ENCODE assay signal across 8 mouse cellular contexts in the genomic region with DNA sequence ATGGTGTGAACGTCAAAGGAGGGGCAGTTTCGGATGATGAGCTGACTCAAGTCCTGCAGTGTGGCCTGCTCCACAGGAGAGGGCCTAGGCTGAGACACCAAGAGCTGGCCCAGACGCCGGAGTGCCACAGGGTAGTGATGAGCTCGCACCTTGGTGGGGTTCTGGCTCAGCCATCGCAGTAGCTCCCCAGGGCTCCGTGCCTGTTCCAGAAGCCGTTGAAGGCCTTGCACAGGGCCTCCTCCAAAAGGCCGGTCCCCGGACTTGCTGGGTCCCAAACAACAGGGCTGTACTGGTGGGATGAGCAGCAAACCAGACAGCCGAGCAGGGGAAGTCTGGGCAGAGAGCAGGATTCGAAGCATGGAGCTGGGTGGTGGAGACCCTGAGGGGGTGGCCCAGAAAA. TPM values are rescaled to one million over a fixed set of nuclear protein-coding genes. Genes with fewer than 3 reads are reported as not detected.
DNase-seq lines count a peak whose midpoint lies in the region; ATAC-seq lines count a peak whose summit lies in the region.

No protein-coding gene starts in this region.

- peak overlapping the region; percentile 89 for H3K4me3 ChIP-seq in hindbrain, embryonic 11.5 days (ENCODE audit: low read depth, low read length)
- peak overlapping the region; percentile 94 for H3K4me3 ChIP-seq in midbrain, embryonic 13.5 days (replicated peaks)

- no peaks in the 10 kb centered on the region for H3K9me3 ChIP-seq in hindbrain, embryonic 11.5 days (ENCODE audit: control insufficient read depth, low read length)
- H3K9me3 ChIP-seq in midbrain, embryonic 13.5 days: no peaks in the 10 kb centered on the region

- no peak for ATAC-seq in hindbrain, embryonic 11.5 days (ENCODE audit: low FRiP score)
- no peak for ATAC-seq in midbrain, embryonic 13.5 days

- no peaks in the 10 kb centered on the region; the same call in 1 of the 2 replicates for H3K36me3 ChIP-seq in hindbrain, embryonic 11.5 days (ENCODE audit: control insufficient read depth, insufficient read depth, low read length)
- H3K36me3 ChIP-seq in midbrain, embryonic 13.5 days: peaks cover 50% of the 10 kb centered on the region

- no peaks in the 10 kb centered on the region; the same call in 1 of the 2 replicates for H3K27me3 ChIP-seq in hindbrain, embryonic 11.5 days (ENCODE audit: control insufficient read depth, insufficient read depth, low read length)
- peaks cover 6% of the 10 kb centered on the region; the same call in 1 of the 2 replicates for H3K27me3 ChIP-seq in midbrain, embryonic 13.5 days

- no peak overlapping the region for H3K27ac ChIP-seq in hindbrain, embryonic 11.5 days (ENCODE audit: low read depth, low read length)
- H3K27ac ChIP-seq in midbrain, embryonic 13.5 days: no peak overlapping the region

- 85% methylated on average over 12 of the region's 12 CpGs for whole genome bisulfite sequencing in hindbrain, embryonic 11.5 days
- 89% methylated on average over 12 of the region's 12 CpGs for WGBS in midbrain, embryonic 13.5 days

- intact Hi-C loops in left cerebral cortex, postnatal 25 days (cut with DNase I): no loop called here
- intact Hi-C loops in left cerebral cortex, postnatal 4 days (cut with DNase I): no loop called here

- peak overlapping the region; percentile 91 for H3K4me2 ChIP-seq in hindbrain, embryonic 11.5 days (replicated peaks; ENCODE audit: low read depth, low read length)
- H3K4me2 ChIP-seq in midbrain, embryonic 13.5 days (replicated peaks): peak overlapping the region; percentile 95

- DNase-seq in kidney, adult 11 months: peak; percentile 31
- DNase-seq in kidney, adult 18-20 months: no peak
- DNase-seq in cerebellum, adult 9-11 months: peak; percentile 69
- no peak for DNase-seq in hindbrain, embryonic 11.5 days (ENCODE audit: low spot score)
- DNase-seq in left cerebral cortex, postnatal 25 days (ENCODE audit: low spot score in 2 of 2): no peak
- no peak for DNase-seq in left cerebral cortex, postnatal 4 days
- DNase-seq in B cell, adult 2 months: no peak

- peaks cover 9% of the 10 kb centered on the region for H3K4me1 ChIP-seq in hindbrain, embryonic 11.5 days (replicated peaks; ENCODE audit: control insufficient read depth, insufficient read depth, low read length)
- peaks cover 37% of the 10 kb centered on the region for H3K4me1 ChIP-seq in midbrain, embryonic 13.5 days (replicated peaks)

- H3K9ac ChIP-seq in hindbrain, embryonic 11.5 days (ENCODE audit: low read depth, low read length): peak overlapping the region; percentile 96
- H3K9ac ChIP-seq in midbrain, embryonic 13.5 days (replicated peaks): peak overlapping the region; percentile 98

RNA-seq across cellular contexts. Expression of a gene that starts 1.2 kb away (rescaled TPM):
- 86.7 and 88.5 TPM in 2 replicates for polyA plus RNA-seq in hindbrain, embryonic 11.5 days (2014; fragmentation: Nextera tagmentation; extraction: Ambion mirVana)
- polyA plus RNA-seq in midbrain, embryonic 13.5 days (2015; fragmentation: Nextera tagmentation; extraction: Ambion mirVana): 80.4 and 95.0 TPM in 2 replicates
- total RNA-seq in left cerebral cortex, postnatal 25 days (2021): 100 to 1,000 TPM; 130 to 137 TPM
- total RNA-seq in left cerebral cortex, postnatal 4 days (2021): 10 to 100 TPM; 82.6 to 83.4 TPM

RNA-seq across cellular contexts. Expression of a gene that starts 3.7 kb away (rescaled TPM):
- 30.0 and 33.6 TPM in 2 replicates for polyA plus RNA-seq in hindbrain, embryonic 11.5 days (2014; fragmentation: Nextera tagmentation; extraction: Ambion mirVana)
- polyA plus RNA-seq in midbrain, embryonic 13.5 days (2015; fragmentation: Nextera tagmentation; extraction: Ambion mirVana): 46.5 and 49.6 TPM in 2 replicates
- total RNA-seq in left cerebral cortex, postnatal 25 days (2021): 10 to 100 TPM; 25.9 to 27.3 TPM
- 10 to 100 TPM; 30.1 to 31.1 TPM for total RNA-seq in left cerebral cortex, postnatal 4 days (2021)

RNA-seq across cellular contexts. Expression of a gene that starts 8.1 kb away (rescaled TPM):
- polyA plus RNA-seq in hindbrain, embryonic 11.5 days (2014; fragmentation: Nextera tagmentation; extraction: Ambion mirVana): 38.8 and 50.1 TPM in 2 replicates
- polyA plus RNA-seq in midbrain, embryonic 13.5 days (2015; fragmentation: Nextera tagmentation; extraction: Ambion mirVana): 48.8 and 52.2 TPM in 2 replicates
- 100 to 1,000 TPM; 505 to 511 TPM for total RNA-seq in left cerebral cortex, postnatal 25 days (2021)
- 100 to 1,000 TPM; 472 to 479 TPM for total RNA-seq in left cerebral cortex, postnatal 4 days (2021)

RNA-seq across cellular contexts. Expression of a gene that starts 20.3 kb away (rescaled TPM):
- polyA plus RNA-seq in hindbrain, embryonic 11.5 days (2014; fragmentation: Nextera tagmentation; extraction: Ambion mirVana): 14.3 and 17.9 TPM in 2 replicates
- polyA plus RNA-seq in midbrain, embryonic 13.5 days (2015; fragmentation: Nextera tagmentation; extraction: Ambion mirVana): 20.1 and 25.4 TPM in 2 replicates
- total RNA-seq in left cerebral cortex, postnatal 25 days (2021): 10 to 100 TPM; 28.5 to 33.2 TPM
- total RNA-seq in left cerebral cortex, postnatal 4 days (2021): 10 to 100 TPM; 26.9 to 30.4 TPM

RNA-seq across cellular contexts. Expression of a gene that starts 20.6 kb away (rescaled TPM):
- polyA plus RNA-seq in hindbrain, embryonic 11.5 days (2014; fragmentation: Nextera tagmentation; extraction: Ambion mirVana): 56.3 and 62.4 TPM in 2 replicates
- polyA plus RNA-seq in midbrain, embryonic 13.5 days (2015; fragmentation: Nextera tagmentation; extraction: Ambion mirVana): 95.9 and 102 TPM in 2 replicates
- total RNA-seq in left cerebral cortex, postnatal 25 days (2021): 100 to 1,000 TPM; 132 TPM
- 100 to 1,000 TPM; 122 to 132 TPM for total RNA-seq in left cerebral cortex, postnatal 4 days (2021)

Comparison
In these comparisons a context has a peak if more than half of its experiments do, and no peak if none do; other contexts are left out.
1. DNase-seq: peak in kidney, adult 11 months (single experiment) and cerebellum, adult 9-11 months (single experiment); none in kidney, adult 18-20 months (single experiment), hindbrain, embryonic 11.5 days (single experiment), left cerebral cortex, postnatal 25 days (0 of 2), left cerebral cortex, postnatal 4 days (single experiment) and B cell, adult 2 months (0 of 2).